Mouse (Mus musculus): ENCODE results near the gene Pepd.

- TF ChIP-seq CTCF (IDR thresholded peaks at IDR 0.05; ENCODE audit: control insufficient read depth, insufficient read depth, insufficient read length) (no peak), USF1 (IDR thresholded peaks at IDR 0.05; ENCODE audit: low read depth) (no peak), MYOD1 (IDR thresholded peaks at IDR 0.05; ENCODE audit: control insufficient read depth, insufficient read length, low read depth) (no peak), CEBPB (IDR thresholded peaks at IDR 0.05; ENCODE audit: low read depth) (no peak), MYOG (IDR thresholded peaks at IDR 0.05; ENCODE audit: control insufficient read depth, extremely low read depth, insufficient read length) (no peak)
Measured at GRCm38 (mm10) chr7:34957138-34957537, 45.0 kb downstream of the Pepd start.

Data from C2C12 (cell line).